Mouse (Mus musculus): ENCODE data around the gene Gm30191. TPM values are rescaled to one million over a fixed set of nuclear protein-coding genes. Genes with fewer than 3 reads are reported as not detected.

The Gm30191 gene
- total and polyA plus RNA-seq, 2 experiments = not detected

GRCm38 (mm10) chr4:134222793-134223600, 23.7 kb upstream of the Gm30191 start:
- Histone ChIP-seq H3K4me3 (ENCODE audit: insufficient read depth, low read depth, low read length) (no peak overlapping the region), H3K27ac (replicated peaks; ENCODE audit: insufficient read depth, low read depth, low read length) (no peak overlapping the region), H3K36me3 (ENCODE audit: control insufficient read depth, insufficient read depth, low read length) (no peaks in the 10 kb centered on the region), H3K9ac (ENCODE audit: low read depth, low read length) (no peak overlapping the region), H3K79me2 (ENCODE audit: control insufficient read depth, insufficient read depth, low read length) (no peaks in the 10 kb centered on the region), H3K27me3 (ENCODE audit: control insufficient read depth, insufficient read depth, low read length) (no peaks in the 10 kb centered on the region), H3K4me1 (ENCODE audit: control insufficient read depth, insufficient read depth, low read length) (no peaks in the 10 kb centered on the region)
- DNase-seq (ENCODE audit: extremely low read depth, low read depth, low spot score) = no peak
- 54% methylated on average over 11 of the region's 11 CpGs for WGBS
- no peak for TF ChIP-seq POLR2A (IDR thresholded peaks at IDR 0.05; ENCODE audit: extremely low read depth, insufficient read depth, low read length)
- no peak for TF ChIP-seq CTCF (IDR thresholded peaks at IDR 0.05; ENCODE audit: low read depth, low read length)

DNA sequence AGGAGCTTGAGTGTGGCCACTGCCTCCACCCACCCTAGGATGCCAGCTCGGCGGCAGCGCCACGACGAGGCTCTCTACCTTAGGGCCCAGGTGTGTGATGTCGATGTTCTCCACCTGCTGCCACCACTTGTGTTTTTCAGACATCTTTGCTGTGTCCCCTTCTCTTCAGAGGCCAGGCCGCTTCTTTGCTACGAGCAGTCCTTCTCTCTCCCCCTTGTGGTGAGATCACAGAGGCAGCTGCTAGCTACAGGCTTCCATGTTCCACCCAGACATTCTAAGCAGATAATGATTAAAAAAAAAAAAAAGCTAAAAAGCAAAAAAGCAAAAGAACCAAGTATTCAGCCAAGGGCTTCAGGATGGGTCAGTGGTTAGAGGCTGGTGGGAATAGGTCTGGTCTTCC, 19.5 kb upstream of the Gm30191 start, which contains the start of gene Catsper4:
Gene Catsper4 (minus strand): TSS at position 190 of the 400 bp plus-strand sequence.
- Histone ChIP-seq H3K4me3 (ENCODE audit: insufficient read depth, low read depth, low read length) (no peak within 1 kb of the TSS), H3K4me1 (ENCODE audit: control insufficient read depth, insufficient read depth, low read length) (no peaks in the 10 kb centered on the region), H3K27me3 (ENCODE audit: control insufficient read depth, insufficient read depth, low read length) (no peaks in the 10 kb centered on the region), H3K9ac (ENCODE audit: low read depth, low read length) (no peak within 1 kb of the TSS), H3K36me3 (ENCODE audit: control insufficient read depth, insufficient read depth, low read length) (no peaks in the 10 kb centered on the region), H3K79me2 (ENCODE audit: control insufficient read depth, insufficient read depth, low read length) (no peaks in the 10 kb centered on the region), H3K27ac (replicated peaks; ENCODE audit: insufficient read depth, low read depth, low read length) (no peak within 1 kb of the TSS)
- WGBS = 89% methylated on average over 8 of the region's 8 CpGs
- no peak for DNase-seq (ENCODE audit: extremely low read depth, low read depth, low spot score)
- TF ChIP-seq POLR2A (IDR thresholded peaks at IDR 0.05; ENCODE audit: extremely low read depth, insufficient read depth, low read length) (no peak), CTCF (IDR thresholded peaks at IDR 0.05; ENCODE audit: low read depth, low read length) (no peak)

DNA sequence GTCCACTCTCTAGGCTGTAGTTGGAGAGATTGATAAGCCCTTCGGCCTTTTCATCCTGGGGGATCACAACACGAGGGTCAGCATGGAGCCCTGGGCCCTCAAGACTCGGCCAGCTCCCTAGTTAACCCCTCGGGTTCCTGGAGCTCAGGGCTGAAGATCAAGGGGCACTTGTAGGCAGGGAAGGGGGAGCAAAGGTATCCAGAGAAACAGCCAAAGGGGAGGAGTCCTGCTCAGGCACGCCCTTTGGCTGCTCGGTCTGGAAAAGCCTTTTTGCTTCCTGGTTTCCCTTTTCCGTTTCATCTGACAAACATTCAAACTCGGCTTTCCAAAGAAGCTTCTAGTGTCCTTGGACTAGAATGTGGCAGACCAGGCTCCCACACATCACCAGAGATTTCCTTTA, 16.3 kb upstream of the Gm30191 start:
- Histone ChIP-seq H3K9ac (ENCODE audit: low read depth, low read length) (no peak overlapping the region), H3K79me2 (ENCODE audit: control insufficient read depth, insufficient read depth, low read length) (no peaks in the 10 kb centered on the region), H3K36me3 (ENCODE audit: control insufficient read depth, insufficient read depth, low read length) (no peaks in the 10 kb centered on the region), H3K27me3 (ENCODE audit: control insufficient read depth, insufficient read depth, low read length) (no peaks in the 10 kb centered on the region), H3K4me3 (ENCODE audit: insufficient read depth, low read depth, low read length) (no peak overlapping the region), H3K27ac (replicated peaks; ENCODE audit: insufficient read depth, low read depth, low read length) (no peak overlapping the region), H3K4me1 (ENCODE audit: control insufficient read depth, insufficient read depth, low read length) (no peaks in the 10 kb centered on the region)
- no peak for DNase-seq (ENCODE audit: extremely low read depth, low read depth, low spot score)
- 37% methylated on average over 8 of the region's 8 CpGs for WGBS
- TF ChIP-seq POLR2A (IDR thresholded peaks at IDR 0.05; ENCODE audit: extremely low read depth, insufficient read depth, low read length) (no peak), CTCF (IDR thresholded peaks at IDR 0.05; ENCODE audit: low read depth, low read length) (no peak)

- H3K4me3 ChIP-seq (ENCODE audit: insufficient read depth, low read depth, low read length) = no peak overlapping the region
- no peaks in the 10 kb centered on the region for H3K79me2 ChIP-seq (ENCODE audit: control insufficient read depth, insufficient read depth, low read length)
- no peak overlapping the region for H3K27ac ChIP-seq (replicated peaks; ENCODE audit: insufficient read depth, low read depth, low read length)
- H3K27me3 ChIP-seq (ENCODE audit: control insufficient read depth, insufficient read depth, low read length) = no peaks in the 10 kb centered on the region
- 84% methylated on average over 5 of the region's 5 CpGs for WGBS
- H3K36me3 ChIP-seq (ENCODE audit: control insufficient read depth, insufficient read depth, low read length) = no peaks in the 10 kb centered on the region
- no peak overlapping the region for H3K9ac ChIP-seq (ENCODE audit: low read depth, low read length)
- TF ChIP-seq CTCF (IDR thresholded peaks at IDR 0.05; ENCODE audit: low read depth, low read length) = no peak
- no peak for TF ChIP-seq POLR2A (IDR thresholded peaks at IDR 0.05; ENCODE audit: extremely low read depth, insufficient read depth, low read length)
- peaks cover 4% of the 10 kb centered on the region for H3K4me1 ChIP-seq (ENCODE audit: control insufficient read depth, insufficient read depth, low read length)
- no peak for DNase-seq (ENCODE audit: extremely low read depth, low read depth, low spot score)
Observed at GRCm38 (mm10) chr4:134234876-134235275, 11.9 kb upstream of the Gm30191 start.

DNA sequence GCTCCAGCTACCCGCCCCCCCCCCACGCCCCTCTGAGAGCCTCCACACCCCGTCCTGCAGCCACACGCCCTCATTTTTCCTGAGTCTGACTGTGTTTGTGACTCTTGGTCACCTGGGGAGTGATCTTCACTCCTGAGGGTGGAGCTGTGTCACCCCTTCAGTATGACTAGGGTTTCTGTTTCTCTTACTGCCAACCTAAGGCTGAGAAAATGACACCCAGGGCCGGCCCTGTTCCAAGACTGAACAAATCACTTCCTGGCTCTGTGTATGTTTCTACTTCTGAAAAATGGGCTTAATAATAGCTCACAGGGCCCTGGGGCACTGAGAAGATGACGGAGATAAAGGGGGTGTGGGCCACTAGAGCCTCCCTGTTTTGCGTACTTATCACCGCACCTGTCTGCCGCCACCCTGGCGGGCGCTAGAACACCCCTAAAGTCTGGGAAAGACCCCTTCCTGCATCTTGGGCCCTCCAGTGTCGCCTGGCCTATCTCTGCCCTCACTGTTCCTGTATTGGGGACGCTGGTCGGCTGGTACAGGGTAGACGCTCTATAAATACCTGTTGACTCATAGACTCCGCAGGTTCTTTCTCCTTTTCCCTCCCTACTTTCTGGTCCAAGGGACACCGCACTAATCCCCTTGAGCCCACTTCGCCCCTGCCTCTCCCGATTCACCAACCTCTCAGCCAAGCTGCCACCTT, 9.0 kb upstream of the Gm30191 start:
- no peaks in the 10 kb centered on the region for H3K27me3 ChIP-seq (ENCODE audit: control insufficient read depth, insufficient read depth, low read length)
- 65% methylated on average over 19 of the region's 19 CpGs for WGBS
- no peak for DNase-seq (ENCODE audit: extremely low read depth, low read depth, low spot score)

More for the DNA sequence above, 9.0 kb upstream of the Gm30191 start:
- peaks cover 4% of the 10 kb centered on the region for H3K4me1 ChIP-seq (ENCODE audit: control insufficient read depth, insufficient read depth, low read length)
- H3K36me3 ChIP-seq (ENCODE audit: control insufficient read depth, insufficient read depth, low read length) = no peaks in the 10 kb centered on the region
- no peak overlapping the region for H3K4me3 ChIP-seq (ENCODE audit: insufficient read depth, low read depth, low read length)
- TF ChIP-seq CTCF (IDR thresholded peaks at IDR 0.05; ENCODE audit: low read depth, low read length) (no peak), POLR2A (IDR thresholded peaks at IDR 0.05; ENCODE audit: extremely low read depth, insufficient read depth, low read length) (no peak)
- H3K9ac ChIP-seq (ENCODE audit: low read depth, low read length) = no peak overlapping the region
- no peaks in the 10 kb centered on the region for H3K79me2 ChIP-seq (ENCODE audit: control insufficient read depth, insufficient read depth, low read length)
- no peak overlapping the region for H3K27ac ChIP-seq (replicated peaks; ENCODE audit: insufficient read depth, low read depth, low read length)

Measured in liver, adult 2 months (tissue).